Mouse (Mus musculus) intestine, embryonic 15.5 days (tissue): ENCODE measurements at regions not wholly inside any gene's neighbourhood (a gene's known extent, or its start where the extent isn't known, plus 50 kb on each side); places are given as distances from the start of the nearest gene placed in this dataset.

Experiments
- ATAC-seq: fragments of 200-750 bp; cut with Nextera tagmentation; 2 replicates; pipeline ENCODE4 v1.8.0; 2017; ENCODE audit warnings: moderate TSS enrichment, moderate library complexity
- H3K27ac ChIP-seq: fragments of 300-500 bp; sonication (generic); 2 replicates; pipeline ENCODE4 v1.5.1; 2015; ENCODE audit warnings: mild to moderate bottlenecking, inconsistent platforms
- H3K27me3 ChIP-seq: fragments of 300-500 bp; sonication (generic); replicated peaks from 2 replicates; pipeline ENCODE4 v1.6.1; 2015; ENCODE audit warnings: inconsistent platforms
- H3K36me3 ChIP-seq: fragments of 300-500 bp; sonication (generic); 2 replicates; pipeline ENCODE4 v1.6.1; 2015; ENCODE audit warnings: inconsistent platforms
- H3K4me1 ChIP-seq: fragments of 300-500 bp; sonication (generic); replicated peaks from 2 replicates; pipeline ENCODE4 v1.6.1; 2015; ENCODE audit warnings: inconsistent platforms
- H3K4me2 ChIP-seq: fragments of 300-500 bp; sonication (generic); replicated peaks from 2 replicates; pipeline ENCODE4 v1.6.1; 2015; ENCODE audit warnings: mild to moderate bottlenecking, inconsistent platforms
- H3K4me3 ChIP-seq: fragments of 300-500 bp; sonication (generic); replicated peaks from 2 replicates; pipeline ENCODE4 v1.5.1; 2015; ENCODE audit warnings: inconsistent platforms
- H3K9ac ChIP-seq: fragments of 300-500 bp; sonication (generic); 2 replicates; pipeline ENCODE4 v1.6.1; 2015; ENCODE audit warnings: inconsistent platforms
- H3K9me3 ChIP-seq: fragments of 300-500 bp; sonication (generic); 2 replicates; pipeline ENCODE4 v1.6.1; 2016; ENCODE audit warnings: inconsistent platforms
- WGBS: fragments of 180-500 bp; shearing (Covaris S2); methylation state at CpG from one replicate; pipeline ENCODE4 v1.1.7; 2015; 5-methylcytosine and 5-hydroxymethylcytosine counted together

DNA sequence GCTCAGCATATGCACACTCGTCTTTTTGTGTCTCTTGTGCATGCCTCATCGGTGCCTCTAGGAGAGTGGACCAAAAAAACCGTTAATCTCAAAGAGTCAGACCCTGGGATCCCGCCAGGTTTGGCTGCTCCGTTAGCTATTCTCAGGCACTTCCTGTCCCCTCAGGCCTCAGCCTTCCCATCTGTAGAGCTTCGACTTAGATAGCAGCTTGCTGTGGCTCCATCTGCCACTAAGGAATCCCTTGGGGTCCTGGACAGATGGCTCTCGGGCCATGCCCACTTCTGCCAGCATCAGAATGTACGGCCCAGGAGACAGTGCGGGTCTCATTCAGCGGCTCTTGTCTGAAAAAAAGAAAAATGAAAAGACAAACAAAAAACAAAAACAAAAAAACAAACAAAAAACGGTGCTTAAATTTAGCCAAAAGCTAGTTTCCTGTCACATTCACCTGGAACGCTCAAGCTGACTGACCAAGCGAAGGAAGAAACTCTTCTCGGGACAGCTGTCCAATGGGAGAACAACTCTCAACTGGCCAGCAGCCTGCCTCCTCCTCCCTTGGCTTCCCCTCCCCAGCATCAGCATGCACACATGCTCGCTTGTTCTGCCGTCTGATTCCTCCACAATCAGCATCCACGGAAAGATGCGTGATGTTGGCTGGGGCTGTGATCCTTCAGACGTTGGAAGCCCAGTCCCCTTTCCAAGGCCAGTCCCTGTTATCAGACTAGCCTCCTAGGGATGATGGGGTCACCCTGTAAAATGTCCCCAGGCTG lies 343.6 kb upstream of the Fam19a5 start:
- no peaks in the 10 kb centered on the region for H3K4me1 ChIP-seq
- 73% methylated on average over 19 of the region's 19 CpGs for WGBS
- no peak for ATAC-seq

DNA sequence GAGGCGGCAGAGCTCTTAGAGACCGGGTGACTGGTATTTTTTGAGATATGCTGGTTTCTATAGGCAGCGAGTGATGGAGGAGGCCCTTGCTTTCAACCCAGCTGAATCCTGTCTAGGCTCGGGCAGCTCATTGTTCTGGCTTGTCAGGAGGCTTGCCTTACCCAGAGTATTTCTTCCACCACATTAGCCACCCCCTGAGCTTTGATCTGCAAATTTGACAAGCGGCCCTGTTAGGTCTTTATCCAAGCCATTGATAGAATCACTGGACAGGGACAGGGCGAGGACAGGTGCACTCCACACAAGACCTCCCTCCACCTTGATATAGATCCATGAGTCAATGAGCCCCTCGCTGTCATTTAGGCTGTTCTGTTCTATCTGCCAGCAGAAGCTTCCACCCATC lies 343.0 kb upstream of the Fam19a5 start:
- WGBS, result 77% methylated on average over 7 of the region's 7 CpGs
- ATAC-seq, result no peak
- H3K4me2 ChIP-seq, result no peak overlapping the region
- no peaks in the 10 kb centered on the region for H3K4me1 ChIP-seq
- no peaks in the 10 kb centered on the region for H3K27me3 ChIP-seq
- no peaks in the 10 kb centered on the region for H3K9me3 ChIP-seq
- no peak overlapping the region for H3K4me3 ChIP-seq
- no peaks in the 10 kb centered on the region for H3K36me3 ChIP-seq
- H3K9ac ChIP-seq, result no peak overlapping the region
- no peak overlapping the region for H3K27ac ChIP-seq

More for the DNA sequence above, 343.6 kb upstream of the Fam19a5 start:
- no peak overlapping the region for H3K4me3 ChIP-seq
- H3K4me2 ChIP-seq, result no peak overlapping the region
- H3K27ac ChIP-seq, result no peak overlapping the region
- H3K9me3 ChIP-seq, result no peaks in the 10 kb centered on the region
- no peaks in the 10 kb centered on the region for H3K36me3 ChIP-seq
- H3K27me3 ChIP-seq, result no peaks in the 10 kb centered on the region
- H3K9ac ChIP-seq, result no peak overlapping the region

GRCm38 (mm10) chr15:87229951-87230350 lies 314.1 kb upstream of the Fam19a5 start:
- no peak for ATAC-seq
- Histone ChIP-seq H3K4me1 (no peaks in the 10 kb centered on the region), H3K27ac (no peak overlapping the region), H3K36me3 (no peaks in the 10 kb centered on the region), H3K27me3 (no peaks in the 10 kb centered on the region), H3K4me3 (no peak overlapping the region), H3K4me2 (no peak overlapping the region), H3K9me3 (no peaks in the 10 kb centered on the region), H3K9ac (no peak overlapping the region)
- 66% methylated on average over 3 of the region's 3 CpGs for WGBS

- H3K9ac ChIP-seq, result no peak overlapping the region
- H3K4me3 ChIP-seq, result no peak overlapping the region
- H3K9me3 ChIP-seq, result no peaks in the 10 kb centered on the region
- no peak overlapping the region for H3K4me2 ChIP-seq
- H3K4me1 ChIP-seq, result no peaks in the 10 kb centered on the region
- ATAC-seq, result no peak
- H3K36me3 ChIP-seq, result no peaks in the 10 kb centered on the region
- WGBS, result 82% methylated on average over 3 of the region's 3 CpGs
- no peaks in the 10 kb centered on the region for H3K27me3 ChIP-seq
- H3K27ac ChIP-seq, result no peak overlapping the region
Observed at GRCm38 (mm10) chr15:87236096-87236495, 308.0 kb upstream of the Fam19a5 start.

GRCm38 (mm10) chr15:87239057-87239456 lies 305.0 kb upstream of the Fam19a5 start:
- Histone ChIP-seq H3K4me2 (no peak overlapping the region), H3K27me3 (no peaks in the 10 kb centered on the region), H3K9ac (no peak overlapping the region), H3K4me1 (no peaks in the 10 kb centered on the region), H3K9me3 (no peaks in the 10 kb centered on the region), H3K36me3 (no peaks in the 10 kb centered on the region), H3K27ac (no peak overlapping the region), H3K4me3 (no peak overlapping the region)
- 95% methylated on average over 11 of the region's 11 CpGs for WGBS
- ATAC-seq, result no peak

GRCm38 (mm10) chr15:87261497-87261896 lies 282.6 kb upstream of the Fam19a5 start:
- no peak for ATAC-seq
- H3K27me3 ChIP-seq, result no peaks in the 10 kb centered on the region
- no peaks in the 10 kb centered on the region for H3K4me1 ChIP-seq
- H3K4me2 ChIP-seq, result no peak overlapping the region
- H3K4me3 ChIP-seq, result no peak overlapping the region
- WGBS, result 87% methylated on average over 6 of the region's 6 CpGs
- no peak overlapping the region for H3K27ac ChIP-seq
- no peak overlapping the region for H3K9ac ChIP-seq
- H3K36me3 ChIP-seq, result no peaks in the 10 kb centered on the region
- no peaks in the 10 kb centered on the region for H3K9me3 ChIP-seq

- Histone ChIP-seq H3K27me3 (no peaks in the 10 kb centered on the region), H3K4me1 (no peaks in the 10 kb centered on the region), H3K9ac (no peak overlapping the region), H3K27ac (no peak overlapping the region), H3K9me3 (no peaks in the 10 kb centered on the region), H3K4me2 (no peak overlapping the region), H3K4me3 (no peak overlapping the region), H3K36me3 (no peaks in the 10 kb centered on the region)
- ATAC-seq, result no peak
Observed at GRCm38 (mm10) chr15:87264906-87265305, 279.2 kb upstream of the Fam19a5 start.

DNA sequence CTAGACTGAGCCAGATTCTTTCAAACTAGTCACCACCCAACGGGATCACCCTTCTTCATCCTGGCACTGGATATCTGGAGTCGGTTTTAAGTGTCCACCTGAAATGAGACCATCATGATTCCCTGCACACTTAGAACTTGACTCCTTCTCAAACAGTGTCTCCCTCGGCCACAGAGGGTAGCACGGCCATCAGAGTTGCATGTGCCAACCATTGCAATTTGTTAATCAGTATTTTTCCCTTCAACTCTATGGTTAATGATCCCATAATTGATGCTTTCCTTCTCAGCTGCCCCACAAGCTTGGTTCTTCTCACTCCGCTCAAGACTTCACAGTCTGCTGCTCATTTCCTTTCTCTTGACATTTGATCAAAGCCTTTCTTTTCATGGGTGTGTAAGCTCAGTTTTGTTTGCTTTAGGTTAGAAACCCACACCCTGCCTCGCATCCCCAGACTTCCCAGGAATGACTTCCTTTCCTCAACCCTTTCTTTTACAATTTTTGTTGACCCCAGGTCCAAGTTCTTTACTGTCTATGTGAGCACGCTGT lies 253.0 kb upstream of the Fam19a5 start:
- Histone ChIP-seq H3K4me3 (no peak overlapping the region), H3K4me2 (no peak overlapping the region), H3K27me3 (no peaks in the 10 kb centered on the region), H3K27ac (no peak overlapping the region), H3K9ac (no peak overlapping the region), H3K36me3 (no peaks in the 10 kb centered on the region), H3K9me3 (no peaks in the 10 kb centered on the region), H3K4me1 (no peaks in the 10 kb centered on the region)
- WGBS, result 82% methylated on average over 7 of the region's 7 CpGs
- no peak for ATAC-seq

DNA sequence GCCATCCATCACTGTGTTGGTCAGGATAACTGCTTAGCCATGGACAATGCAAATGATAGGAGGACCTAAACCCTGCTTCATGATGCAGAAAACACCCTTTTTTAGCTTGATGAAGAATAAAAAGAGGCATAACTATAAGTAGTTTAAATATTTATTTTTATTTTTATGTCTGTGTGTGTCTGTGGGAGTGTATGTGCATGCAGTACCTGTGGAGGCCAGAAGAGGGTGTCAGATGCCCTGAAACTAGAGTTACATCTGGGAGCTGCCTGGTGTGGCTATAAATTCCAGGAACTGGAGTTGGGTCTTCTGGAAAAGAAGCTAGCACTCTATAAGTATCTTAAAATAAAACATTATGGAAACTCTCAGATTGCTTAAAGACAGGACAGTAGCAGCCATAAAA lies 224.2 kb upstream of the Fam19a5 start:
- no peak for ATAC-seq
- H3K4me1 ChIP-seq, result no peaks in the 10 kb centered on the region
- no peaks in the 10 kb centered on the region for H3K9me3 ChIP-seq
- H3K4me3 ChIP-seq, result no peak overlapping the region
- no peak overlapping the region for H3K4me2 ChIP-seq
- no peak overlapping the region for H3K9ac ChIP-seq
- H3K36me3 ChIP-seq, result no peaks in the 10 kb centered on the region
- no peaks in the 10 kb centered on the region for H3K27me3 ChIP-seq
- no peak overlapping the region for H3K27ac ChIP-seq

- WGBS, result 75% methylated on average over 12 of the region's 12 CpGs
- no peak for ATAC-seq
- H3K27ac ChIP-seq, result no peak overlapping the region
Observed at GRCm38 (mm10) chr15:87321067-87321985, 222.8 kb upstream of the Fam19a5 start.

GRCm38 (mm10) chr15:87325389-87325788 lies 218.7 kb upstream of the Fam19a5 start:
- no peaks in the 10 kb centered on the region for H3K27me3 ChIP-seq
- H3K9me3 ChIP-seq, result no peaks in the 10 kb centered on the region
- no peak overlapping the region for H3K9ac ChIP-seq
- 69% methylated on average over 5 of the region's 5 CpGs for WGBS
- H3K4me3 ChIP-seq, result no peak overlapping the region
- H3K4me2 ChIP-seq, result no peak overlapping the region
- H3K36me3 ChIP-seq, result no peaks in the 10 kb centered on the region
- ATAC-seq, result no peak
- H3K4me1 ChIP-seq, result no peaks in the 10 kb centered on the region
- no peak overlapping the region for H3K27ac ChIP-seq

More at GRCm38 (mm10) chr15:87321067-87321985, 222.8 kb upstream of the Fam19a5 start:
- Histone ChIP-seq H3K36me3 (no peaks in the 10 kb centered on the region), H3K4me2 (no peak overlapping the region), H3K9ac (no peak overlapping the region), H3K4me3 (no peak overlapping the region), H3K27me3 (no peaks in the 10 kb centered on the region), H3K4me1 (no peaks in the 10 kb centered on the region), H3K9me3 (no peaks in the 10 kb centered on the region)

GRCm38 (mm10) chr15:87326281-87326680 lies 217.8 kb upstream of the Fam19a5 start:
- Histone ChIP-seq H3K9ac (no peak overlapping the region), H3K4me3 (no peak overlapping the region), H3K9me3 (no peaks in the 10 kb centered on the region), H3K27me3 (no peaks in the 10 kb centered on the region), H3K36me3 (no peaks in the 10 kb centered on the region), H3K4me1 (no peaks in the 10 kb centered on the region), H3K27ac (no peak overlapping the region), H3K4me2 (no peak overlapping the region)
- no peak for ATAC-seq
- 70% methylated on average over 6 of the region's 6 CpGs for WGBS
